Mouse (Mus musculus) testis, adult 2 months (tissue): ENCODE results near the gene Lpar2. TPM values are rescaled to one million over a fixed set of nuclear protein-coding genes. Genes with fewer than 3 reads are reported as not detected.

Experiments used
- H3K27ac ChIP-seq: fragments of 200-500 bp; 2 replicates; pipeline ENCODE4 v1.5.1; 2012; ENCODE audit warnings: low read depth, low read length; ENCODE audit not compliant: control insufficient read depth, insufficient read depth
- H3K27me3 ChIP-seq: fragments of 200-500 bp; 2 replicates; pipeline ENCODE4 v1.6.1; 2012; ENCODE audit warnings: mild to moderate bottlenecking, low read length, moderate library complexity; ENCODE audit not compliant: control insufficient read depth, insufficient read depth
- H3K36me3 ChIP-seq: fragments of 200-500 bp; 2 replicates; pipeline ENCODE4 v1.6.1; 2012; ENCODE audit warnings: mild to moderate bottlenecking, low read length; ENCODE audit not compliant: control insufficient read depth, insufficient read depth
- H3K4me1 ChIP-seq: fragments of 200-500 bp; 2 replicates; pipeline ENCODE4 v1.6.1; 2012; ENCODE audit warnings: low read length; ENCODE audit not compliant: control insufficient read depth, insufficient read depth
- H3K4me3 ChIP-seq: fragments of 200-500 bp; 2 replicates; pipeline ENCODE4 v1.5.1; 2012; ENCODE audit warnings: low read depth, mild to moderate bottlenecking, low read length, moderate library complexity, mixed read lengths; ENCODE audit not compliant: control insufficient read depth
- CTCF ChIP-seq: fragments of 200-500 bp; IDR thresholded peaks from 2 replicates; pipeline ENCODE4 v1.5.1; 2012; ENCODE audit warnings: low read depth, mild to moderate bottlenecking, inconsistent platforms, low read length, moderate library complexity; ENCODE audit not compliant: control insufficient read depth, insufficient read depth, insufficient replicate concordance
- POLR2A ChIP-seq: fragments of 200-500 bp; IDR thresholded peaks from 2 replicates; pipeline ENCODE4 v1.6.1; 2012; ENCODE audit warnings: low read depth, mild to moderate bottlenecking, inconsistent platforms, low read length, moderate library complexity; ENCODE audit not compliant: control insufficient read depth
- polyA plus RNA-seq: library from polyadenylated mRNA; depleted of rRNA; stranded (reverse); fragments of >200 nt; gene quantifications from 2 replicates; pipeline ENCODE4 v1.2.3, GENCODE M21; 2012

The Lpar2 gene
- polyA plus RNA-seq, 1 experiment: 10.1 TPM

GRCm38 (mm10) chr8:69790773-69791367, 31.4 kb upstream of the Lpar2 start, which contains the start of the genes Atp13a1 and Zfp866:
Atp13a1 (plus strand) TSS chr8:69791163.
Zfp866 (minus strand) TSS chr8:69791178.
- H3K4me1 ChIP-seq: no peaks in the 10 kb centered on the region; the same call in 1 of the 2 replicates

GRCm38 (mm10) chr8:69791415-69792068, 30.7 kb upstream of the Lpar2 start:
- H3K27ac ChIP-seq: peak overlapping the region; percentile 90
- no peaks in the 10 kb centered on the region; the same call in 1 of the 2 replicates for H3K36me3 ChIP-seq
- H3K4me1 ChIP-seq: no peaks in the 10 kb centered on the region; the same call in 1 of the 2 replicates
- TF ChIP-seq CTCF (no peak), POLR2A (no peak; the same call in 1 of the 2 replicates)
- peak overlapping the region; percentile 97 for H3K4me3 ChIP-seq
- no peaks in the 10 kb centered on the region for H3K27me3 ChIP-seq

More at GRCm38 (mm10) chr8:69790773-69791367, 31.4 kb upstream of the Lpar2 start, which contains the start of the genes Atp13a1 and Zfp866:
- H3K27ac ChIP-seq: peak within 1 kb of the TSS; percentile 97
- H3K4me3 ChIP-seq: peak within 1 kb of the TSS; percentile 97
- H3K36me3 ChIP-seq: no peaks in the 10 kb centered on the region; the same call in 1 of the 2 replicates
- H3K27me3 ChIP-seq: no peaks in the 10 kb centered on the region
- no peak for TF ChIP-seq CTCF
- TF ChIP-seq POLR2A: peak; percentile 90

- TF ChIP-seq POLR2A: no peak
- TF ChIP-seq CTCF: no peak
- Histone ChIP-seq H3K4me3 (no peak overlapping the region), H3K27me3 (no peaks in the 10 kb centered on the region), H3K4me1 (no peaks in the 10 kb centered on the region; the same call in 1 of the 2 replicates), H3K27ac (no peak overlapping the region), H3K36me3 (no peaks in the 10 kb centered on the region; the same call in 1 of the 2 replicates)
Observed at GRCm38 (mm10) chr8:69793666-69794065, 28.6 kb upstream of the Lpar2 start.

GRCm38 (mm10) chr8:69794096-69794495, 28.1 kb upstream of the Lpar2 start:
- no peak overlapping the region for H3K4me3 ChIP-seq
- H3K27me3 ChIP-seq: no peaks in the 10 kb centered on the region
- no peak overlapping the region for H3K27ac ChIP-seq
- no peak for TF ChIP-seq CTCF
- TF ChIP-seq POLR2A: no peak
- no peaks in the 10 kb centered on the region; the same call in 1 of the 2 replicates for H3K36me3 ChIP-seq
- no peaks in the 10 kb centered on the region; the same call in 1 of the 2 replicates for H3K4me1 ChIP-seq

GRCm38 (mm10) chr8:69794901-69795300, 27.3 kb upstream of the Lpar2 start:
- TF ChIP-seq POLR2A (no peak), CTCF (no peak)
- H3K27ac ChIP-seq: no peak overlapping the region
- H3K36me3 ChIP-seq: no peaks in the 10 kb centered on the region; the same call in 1 of the 2 replicates
- no peak overlapping the region for H3K4me3 ChIP-seq
- H3K27me3 ChIP-seq: no peaks in the 10 kb centered on the region
- H3K4me1 ChIP-seq: no peaks in the 10 kb centered on the region; the same call in 1 of the 2 replicates

GRCm38 (mm10) chr8:69796721-69797345, 25.4 kb upstream of the Lpar2 start:
- no peaks in the 10 kb centered on the region for H3K4me1 ChIP-seq
- no peaks in the 10 kb centered on the region for H3K27me3 ChIP-seq
- no peaks in the 10 kb centered on the region; the same call in 1 of the 2 replicates for H3K36me3 ChIP-seq
- H3K27ac ChIP-seq: no peak overlapping the region
- H3K4me3 ChIP-seq: no peak overlapping the region
- TF ChIP-seq CTCF (no peak), POLR2A (no peak)

- H3K27me3 ChIP-seq: no peaks in the 10 kb centered on the region
- no peak for TF ChIP-seq POLR2A
- no peak for TF ChIP-seq CTCF
- no peak overlapping the region for H3K27ac ChIP-seq
- H3K4me3 ChIP-seq: no peak overlapping the region
- H3K4me1 ChIP-seq: no peaks in the 10 kb centered on the region
- H3K36me3 ChIP-seq: no peaks in the 10 kb centered on the region; the same call in 1 of the 2 replicates
Observed at GRCm38 (mm10) chr8:69797661-69798060, 24.6 kb upstream of the Lpar2 start.

GRCm38 (mm10) chr8:69799261-69799660, 23.0 kb upstream of the Lpar2 start:
- no peak for TF ChIP-seq POLR2A
- no peak for TF ChIP-seq CTCF
- H3K27ac ChIP-seq: no peak overlapping the region
- no peak overlapping the region for H3K4me3 ChIP-seq
- H3K36me3 ChIP-seq: no peaks in the 10 kb centered on the region; the same call in 1 of the 2 replicates
- no peaks in the 10 kb centered on the region for H3K27me3 ChIP-seq
- H3K4me1 ChIP-seq: no peaks in the 10 kb centered on the region
